Mouse (Mus musculus): ENCODE measurements around the gene Frk.

DNA sequence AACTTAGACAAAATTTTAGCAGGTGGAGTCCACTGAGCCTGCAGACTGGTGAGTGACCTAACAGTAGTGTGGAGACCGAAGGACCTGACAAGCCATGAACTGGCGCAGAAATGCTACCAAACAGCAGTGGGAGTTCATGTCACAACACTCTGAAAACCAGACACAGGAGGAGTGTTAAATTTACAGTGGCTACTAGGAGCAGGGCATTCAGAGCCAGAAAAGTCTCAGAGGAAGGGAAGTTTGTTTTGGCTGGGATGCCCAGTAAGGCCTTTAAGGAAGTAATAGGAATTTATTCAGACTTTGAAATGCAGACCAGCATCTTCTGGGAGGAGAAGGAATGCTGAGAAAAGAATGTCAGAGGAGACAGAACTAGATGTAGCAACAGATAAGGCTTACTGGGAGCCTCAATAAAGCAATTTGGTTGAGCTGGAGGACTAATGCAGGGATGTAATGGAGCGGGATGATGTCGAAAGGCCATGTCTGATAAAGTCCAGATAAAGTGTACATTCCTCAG is 3.2 kb upstream of the Frk start:
- TF ChIP-seq CTCF (IDR thresholded peaks at IDR 0.05; ENCODE audit: borderline replicate concordance, insufficient read depth, low read length) (no peak), POLR2A (IDR thresholded peaks at IDR 0.05; ENCODE audit: low read depth, low read length) (no peak)
